Mouse (Mus musculus) intestine, postnatal 0 days (tissue): ENCODE measurements at regions not wholly inside any gene's neighbourhood (a gene's known extent, or its start where the extent isn't known, plus 50 kb on each side); places are given as distances from the start of the nearest gene placed in this dataset.

ENCODE experiments used
- ATAC-seq: fragments of 200-750 bp; cut with Nextera tagmentation; 2 replicates; pipeline ENCODE4 v1.8.0; 2017; ENCODE audit warnings: mild to moderate bottlenecking, moderate TSS enrichment, moderate library complexity
- H3K27ac ChIP-seq: fragments of 300-500 bp; sonication (generic); 2 replicates; pipeline ENCODE4 v1.5.1; 2014; ENCODE audit warnings: mild to moderate bottlenecking, low read depth, low read length, moderate library complexity
- H3K27me3 ChIP-seq: fragments of 300-500 bp; sonication (generic); replicated peaks from 2 replicates; pipeline ENCODE4 v1.6.1; 2014; ENCODE audit warnings: low read length, mixed read lengths; ENCODE audit not compliant: control insufficient read depth, insufficient read depth
- H3K36me3 ChIP-seq: fragments of 300-500 bp; sonication (generic); 2 replicates; pipeline ENCODE4 v1.6.1; 2014; ENCODE audit warnings: mild to moderate bottlenecking, moderate library complexity; ENCODE audit not compliant: control insufficient read depth, insufficient read depth
- H3K4me1 ChIP-seq: fragments of 300-500 bp; sonication (generic); replicated peaks from 2 replicates; pipeline ENCODE4 v1.6.1; 2014; ENCODE audit warnings: antibody characterized with exemption, low read length, mixed read lengths; ENCODE audit not compliant: control insufficient read depth, insufficient read depth
- H3K4me2 ChIP-seq: fragments of 300-500 bp; sonication (generic); replicated peaks from 2 replicates; pipeline ENCODE4 v1.6.1; 2014; ENCODE audit warnings: low read depth, mild to moderate bottlenecking, moderate library complexity
- H3K4me3 ChIP-seq: fragments of 300-500 bp; sonication (generic); 2 replicates; pipeline ENCODE4 v1.5.1; 2014; ENCODE audit warnings: low read depth, low read length
- H3K9ac ChIP-seq: fragments of 300-500 bp; sonication (generic); 2 replicates; pipeline ENCODE4 v1.6.1; 2014; ENCODE audit warnings: mild to moderate bottlenecking, low read depth, low read length
- H3K9me3 ChIP-seq: fragments of 300-500 bp; sonication (generic); 2 replicates; pipeline ENCODE4 v1.6.1; 2016; ENCODE audit warnings: mixed run types; ENCODE audit not compliant: control insufficient read depth
- CTCF ChIP-seq: sonication (generic); IDR thresholded peaks from 2 replicates; pipeline ENCODE4 v1.5.1; 2016; ENCODE audit warnings: low read depth, mild to moderate bottlenecking, control low read depth, antibody characterized with exemption, moderate library complexity
- WGBS: fragments of 180-500 bp; shearing (Covaris S2); extraction: QIAGEN DNeasy Blood & Tissue Kit; methylation state at CpG from one replicate; pipeline ENCODE4 v1.1.7; 2014; 5-methylcytosine and 5-hydroxymethylcytosine counted together

DNA sequence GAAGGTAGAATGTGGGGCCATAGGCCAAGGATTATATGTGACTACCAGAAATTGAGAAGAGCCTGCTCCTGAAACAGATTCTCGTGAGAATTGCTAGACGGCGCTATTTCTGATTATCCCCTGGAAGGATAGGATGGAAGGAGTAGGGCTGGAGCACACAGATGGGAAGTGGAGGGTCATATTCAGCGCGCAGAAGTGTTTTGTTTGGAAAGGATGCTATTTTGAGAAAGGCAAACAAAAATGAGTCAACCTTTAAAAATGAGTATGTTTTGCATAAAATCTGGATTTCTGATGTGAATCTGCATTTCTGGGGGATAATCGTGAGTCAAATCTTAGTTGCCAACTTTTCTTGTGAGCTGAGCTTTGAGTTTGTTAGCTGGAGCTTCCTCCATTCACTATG is 58.1 kb upstream of the Fshb start:
- WGBS = 90% methylated on average over 6 of the region's 6 CpGs
- no peak overlapping the region for H3K27ac ChIP-seq
- TF ChIP-seq CTCF = no peak
- H3K9ac ChIP-seq = no peak overlapping the region
- H3K4me1 ChIP-seq = no peaks in the 10 kb centered on the region
- no peaks in the 10 kb centered on the region for H3K9me3 ChIP-seq
- H3K27me3 ChIP-seq = no peaks in the 10 kb centered on the region
- no peak for ATAC-seq
- H3K4me2 ChIP-seq = no peak overlapping the region
- no peaks in the 10 kb centered on the region for H3K36me3 ChIP-seq
- H3K4me3 ChIP-seq = no peak overlapping the region

DNA sequence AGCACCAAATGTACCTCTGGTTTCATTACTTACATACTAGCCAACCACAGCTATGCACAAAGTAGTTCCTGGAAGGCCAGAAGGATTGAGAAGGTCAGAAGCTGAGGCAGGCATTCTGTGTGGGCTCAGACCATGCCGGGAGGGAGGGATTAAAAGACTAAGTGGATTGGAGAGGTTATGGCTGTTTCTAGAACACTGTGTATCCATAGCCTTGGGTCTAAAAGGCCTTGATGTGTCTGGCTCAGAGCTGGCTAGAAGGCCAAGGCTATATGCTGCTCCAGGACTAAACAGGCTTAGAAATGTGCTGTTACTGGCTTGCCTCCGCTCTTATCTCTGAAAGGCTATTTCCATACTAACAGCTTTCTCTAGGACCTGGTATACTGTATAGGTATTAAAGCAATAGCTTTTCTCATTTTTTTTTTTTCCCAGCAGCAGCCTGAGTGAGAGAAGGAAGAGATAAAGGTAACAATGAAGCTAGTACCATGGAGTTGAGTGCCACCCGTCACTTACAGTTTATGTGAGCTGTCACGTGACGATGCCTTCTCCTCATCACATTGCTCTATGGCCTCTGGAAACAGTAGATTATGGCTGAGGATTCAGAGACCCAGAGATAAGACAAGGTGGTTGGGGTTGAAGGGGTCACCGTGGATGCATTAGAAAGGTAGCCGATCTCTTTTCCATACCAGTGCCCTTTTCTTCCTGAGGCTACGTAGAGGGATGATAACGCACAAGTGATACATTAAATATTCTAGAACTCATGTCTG is 59.4 kb upstream of the Fshb start:
- ATAC-seq = no peak
- WGBS = 78% methylated on average over 9 of the region's 9 CpGs
- no peak overlapping the region for H3K9ac ChIP-seq

DNA sequence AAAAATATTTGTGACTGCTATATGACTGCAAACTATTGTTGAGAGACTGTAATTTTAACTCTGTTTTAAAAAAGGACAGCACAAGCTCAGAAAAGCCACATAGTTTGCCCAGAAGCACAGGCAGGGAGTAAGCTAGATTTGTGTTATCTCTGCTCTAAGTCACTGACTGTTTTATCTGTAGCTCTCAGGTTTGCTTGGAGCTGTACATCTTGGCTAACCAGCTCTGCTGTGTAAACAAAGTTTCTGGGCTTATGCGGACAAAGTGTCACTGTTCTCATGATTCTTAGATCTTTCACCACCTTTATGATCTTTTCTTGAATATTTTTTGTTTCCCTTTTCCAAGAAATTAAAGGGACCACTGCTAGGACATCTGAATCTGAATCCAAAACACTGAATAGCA is 60.2 kb upstream of the Fshb start:
- Histone ChIP-seq H3K9me3 (no peaks in the 10 kb centered on the region), H3K36me3 (no peaks in the 10 kb centered on the region), H3K4me3 (no peak overlapping the region), H3K4me2 (no peak overlapping the region), H3K4me1 (no peaks in the 10 kb centered on the region), H3K9ac (no peak overlapping the region), H3K27ac (no peak overlapping the region), H3K27me3 (no peaks in the 10 kb centered on the region)
- 8% methylated on average over 1 of the region's 1 CpGs for WGBS
- ATAC-seq = no peak
- TF ChIP-seq CTCF = no peak

More for the DNA sequence above, 59.4 kb upstream of the Fshb start:
- Histone ChIP-seq H3K4me2 (no peak overlapping the region), H3K27me3 (no peaks in the 10 kb centered on the region), H3K4me1 (no peaks in the 10 kb centered on the region), H3K36me3 (no peaks in the 10 kb centered on the region), H3K9me3 (no peaks in the 10 kb centered on the region), H3K4me3 (no peak overlapping the region), H3K27ac (no peak overlapping the region)
- TF ChIP-seq CTCF = no peak

GRCm38 (mm10) chr2:107133186-107133585 is 73.7 kb upstream of the Fshb start:
- no peak overlapping the region for H3K9ac ChIP-seq
- no peak overlapping the region for H3K4me2 ChIP-seq
- no peaks in the 10 kb centered on the region for H3K27me3 ChIP-seq
- no peak for TF ChIP-seq CTCF
- no peaks in the 10 kb centered on the region for H3K9me3 ChIP-seq
- H3K4me1 ChIP-seq = no peaks in the 10 kb centered on the region
- H3K4me3 ChIP-seq = no peak overlapping the region
- H3K27ac ChIP-seq = no peak overlapping the region
- H3K36me3 ChIP-seq = no peaks in the 10 kb centered on the region
- ATAC-seq = no peak

DNA sequence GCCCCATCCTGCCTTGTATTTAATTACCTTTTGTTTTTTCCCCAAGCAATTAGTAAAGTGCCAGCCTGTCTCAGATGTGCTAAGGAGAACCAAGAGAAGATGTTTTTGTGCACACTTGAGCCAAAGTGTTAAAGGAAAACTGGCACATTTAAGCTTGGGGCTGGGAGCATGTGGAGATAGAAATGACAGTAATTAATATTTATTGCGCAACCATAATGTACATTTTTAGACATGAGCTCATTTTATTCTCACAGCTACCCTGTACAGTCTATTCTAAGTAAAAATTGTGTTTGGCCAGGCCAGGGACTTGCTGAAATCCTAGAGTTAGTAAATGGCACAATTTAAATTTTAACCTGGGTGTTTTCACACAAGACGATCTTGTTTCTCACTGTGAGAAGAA is 89.9 kb upstream of the Fshb start:
- Histone ChIP-seq H3K9ac (no peak overlapping the region), H3K36me3 (no peaks in the 10 kb centered on the region), H3K4me3 (no peak overlapping the region), H3K9me3 (no peaks in the 10 kb centered on the region), H3K27ac (no peak overlapping the region), H3K27me3 (no peaks in the 10 kb centered on the region), H3K4me1 (no peaks in the 10 kb centered on the region), H3K4me2 (no peak overlapping the region)
- no peak for ATAC-seq
- WGBS = 87% methylated on average over 2 of the region's 2 CpGs
- TF ChIP-seq CTCF = no peak

DNA sequence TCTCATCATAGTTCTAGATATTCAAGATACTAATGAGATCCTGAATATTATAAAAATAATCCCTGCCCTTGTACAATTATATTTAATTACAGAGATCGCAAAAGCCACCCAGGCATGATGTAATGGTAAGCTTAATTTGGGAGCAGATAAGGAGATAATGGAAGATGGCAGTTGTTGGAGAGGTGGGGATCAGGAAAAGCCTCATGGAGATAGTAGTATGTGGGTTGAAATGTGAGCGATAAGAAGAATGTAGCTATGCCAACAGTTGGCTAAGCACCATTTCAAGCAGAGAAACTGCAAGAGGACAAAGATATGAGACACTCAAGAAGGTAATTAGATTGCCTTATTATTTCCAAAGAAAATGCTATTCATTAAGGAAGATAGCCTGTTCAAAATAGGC is 90.4 kb upstream of the Fshb start:
- Histone ChIP-seq H3K4me2 (no peak overlapping the region), H3K27ac (no peak overlapping the region), H3K4me1 (no peaks in the 10 kb centered on the region), H3K9me3 (no peaks in the 10 kb centered on the region), H3K36me3 (no peaks in the 10 kb centered on the region), H3K9ac (no peak overlapping the region), H3K4me3 (no peak overlapping the region), H3K27me3 (no peaks in the 10 kb centered on the region)
- 84% methylated on average over 2 of the region's 2 CpGs for WGBS
- ATAC-seq = no peak
- TF ChIP-seq CTCF = no peak

DNA sequence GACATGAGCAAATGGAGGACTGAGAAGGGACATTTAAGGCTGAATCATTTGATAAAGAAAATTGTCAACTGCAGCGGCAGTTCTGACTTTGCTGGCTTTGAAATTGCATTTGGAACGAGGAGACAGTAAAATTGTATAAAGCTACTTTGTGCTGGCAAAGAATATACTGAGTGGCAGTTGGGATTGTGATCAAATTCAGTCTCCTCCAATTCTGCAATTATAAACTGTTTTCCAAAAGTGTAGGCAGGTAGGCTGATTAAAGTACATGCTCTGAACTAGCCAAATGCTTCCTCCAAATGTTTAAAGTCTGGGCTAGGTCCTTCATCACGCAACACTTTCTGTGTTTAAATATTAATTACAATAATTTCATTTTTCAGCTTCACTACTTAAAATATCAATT is 90.9 kb upstream of the Fshb start:
- H3K4me1 ChIP-seq = no peaks in the 10 kb centered on the region
- no peaks in the 10 kb centered on the region for H3K9me3 ChIP-seq
- TF ChIP-seq CTCF = no peak
- 83% methylated on average over 3 of the region's 3 CpGs for WGBS
- H3K4me3 ChIP-seq = no peak overlapping the region
- H3K4me2 ChIP-seq = no peak overlapping the region
- ATAC-seq = no peak
- no peak overlapping the region for H3K27ac ChIP-seq
- H3K9ac ChIP-seq = no peak overlapping the region
- no peaks in the 10 kb centered on the region for H3K27me3 ChIP-seq
- H3K36me3 ChIP-seq = no peaks in the 10 kb centered on the region
